Mouse (Mus musculus): ENCODE data around the gene Nptx1. TPM values are rescaled to one million over a fixed set of nuclear protein-coding genes. Genes with fewer than 3 reads are reported as not detected.

The Nptx1 gene
- polyA plus RNA-seq, 1 experiment = 0.49 TPM

GRCm38 (mm10) chr11:119551468-119551867 is 3.9 kb upstream of the Nptx1 start:
- H3K4me1 ChIP-seq (ENCODE audit: control insufficient read depth, insufficient read depth, insufficient read length, low read length) = peaks cover 19% of the 10 kb centered on the region
- 71% methylated on average over 3 of the region's 3 CpGs for WGBS
- TF ChIP-seq POLR2A (IDR thresholded peaks at IDR 0.05; ENCODE audit: low read depth, low read length) = no peak
- H3K36me3 ChIP-seq (ENCODE audit: control insufficient read depth, insufficient read depth, low read length) = no peaks in the 10 kb centered on the region
- no peak overlapping the region for H3K27ac ChIP-seq (ENCODE audit: insufficient read depth, low read depth, low read length)
- H3K27me3 ChIP-seq (ENCODE audit: control insufficient read depth, insufficient read depth, low read length) = peaks cover 37% of the 10 kb centered on the region
- H3K4me3 ChIP-seq (ENCODE audit: low read depth, low read length) = no peak overlapping the region

DNA sequence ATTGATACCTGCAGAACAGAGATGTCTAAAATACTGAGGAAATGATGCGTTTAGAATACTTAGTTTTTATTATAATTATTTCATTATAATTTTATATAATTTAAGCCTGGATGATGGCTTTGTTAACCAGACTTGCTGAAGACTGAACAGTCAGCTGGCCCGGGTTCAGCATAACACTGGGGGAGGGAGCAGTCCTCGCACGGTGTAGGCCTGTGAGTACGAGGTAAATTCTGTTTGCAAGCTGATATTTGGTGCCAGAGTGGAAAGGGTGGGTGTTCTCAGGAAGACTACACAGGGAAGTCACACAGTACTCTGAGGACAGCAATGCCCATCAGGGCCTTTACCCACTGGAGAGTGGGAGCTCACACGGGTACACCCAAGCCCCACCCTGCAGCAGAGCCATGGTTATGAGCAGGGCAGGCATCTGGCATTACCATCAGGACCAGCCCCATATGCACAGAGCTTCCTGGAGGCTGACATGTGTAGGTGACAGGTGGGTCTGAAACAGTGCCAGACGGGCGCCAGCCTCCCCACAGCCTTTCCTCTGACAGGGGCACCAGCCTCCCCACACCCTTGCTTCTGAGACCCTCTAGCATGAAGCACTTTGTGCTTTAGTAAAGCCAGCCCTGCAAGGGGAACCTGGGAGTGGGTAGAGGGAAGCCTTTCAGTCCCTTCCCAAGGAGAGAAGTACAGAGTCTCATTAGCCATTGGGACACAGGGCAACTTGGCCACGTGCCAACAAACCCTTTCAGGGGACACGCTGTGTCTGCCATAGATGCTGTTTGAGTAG is 3.2 kb upstream of the Nptx1 start:
- Histone ChIP-seq H3K27me3 (ENCODE audit: control insufficient read depth, insufficient read depth, low read length) (peaks cover 40% of the 10 kb centered on the region), H3K4me1 (ENCODE audit: control insufficient read depth, insufficient read depth, insufficient read length, low read length) (peaks cover 19% of the 10 kb centered on the region), H3K27ac (ENCODE audit: insufficient read depth, low read depth, low read length) (no peak overlapping the region), H3K4me3 (ENCODE audit: low read depth, low read length) (no peak overlapping the region), H3K36me3 (ENCODE audit: control insufficient read depth, insufficient read depth, low read length) (no peaks in the 10 kb centered on the region)
- 54% methylated on average over 10 of the region's 10 CpGs for WGBS
- no peak for TF ChIP-seq POLR2A (IDR thresholded peaks at IDR 0.05; ENCODE audit: low read depth, low read length)
- TF ChIP-seq CTCF (IDR thresholded peaks at IDR 0.05; ENCODE audit: extremely low read depth, insufficient read length, insufficient replicate concordance, low read depth, low read length) = no peak

DNA sequence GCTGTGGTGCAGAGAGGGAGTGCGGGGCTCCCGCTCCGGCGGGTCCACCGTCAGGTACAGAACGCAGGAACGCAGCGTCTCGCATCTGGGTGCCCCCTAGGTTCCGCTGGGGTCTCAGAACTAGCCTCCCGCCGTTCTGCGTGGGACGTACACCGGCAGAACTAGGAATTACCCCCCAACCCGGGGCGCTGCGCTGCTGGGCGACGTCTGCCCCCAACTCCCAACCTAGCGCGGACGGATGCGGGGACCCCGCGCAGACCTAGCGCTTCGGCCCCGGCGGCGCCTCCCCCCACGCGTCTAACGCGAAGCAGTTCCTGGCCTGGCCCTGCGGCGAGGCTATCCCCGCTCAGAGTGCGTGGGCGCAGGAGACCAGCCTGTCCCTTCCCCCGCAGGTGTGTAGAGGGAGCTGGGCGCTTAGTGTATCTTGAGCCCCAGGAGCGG is 1.8 kb upstream of the Nptx1 start:
- Histone ChIP-seq H3K4me3 (ENCODE audit: low read depth, low read length) (peak overlapping the region; percentile 62), H3K27ac (ENCODE audit: insufficient read depth, low read depth, low read length) (no peak overlapping the region), H3K36me3 (ENCODE audit: control insufficient read depth, insufficient read depth, low read length) (no peaks in the 10 kb centered on the region), H3K4me1 (ENCODE audit: control insufficient read depth, insufficient read depth, insufficient read length, low read length) (peaks cover 19% of the 10 kb centered on the region), H3K27me3 (ENCODE audit: control insufficient read depth, insufficient read depth, low read length) (peaks cover 53% of the 10 kb centered on the region)
- 2% methylated on average over 43 of the region's 43 CpGs for WGBS
- TF ChIP-seq CTCF (IDR thresholded peaks at IDR 0.05; ENCODE audit: extremely low read depth, insufficient read length, insufficient replicate concordance, low read depth, low read length) (no peak), POLR2A (IDR thresholded peaks at IDR 0.05; ENCODE audit: low read depth, low read length) (no peak)

- Histone ChIP-seq H3K27ac (ENCODE audit: insufficient read depth, low read depth, low read length) (no peak overlapping the region), H3K4me3 (ENCODE audit: low read depth, low read length) (peak overlapping the region; percentile 62), H3K27me3 (ENCODE audit: control insufficient read depth, insufficient read depth, low read length) (peaks cover 58% of the 10 kb centered on the region), H3K4me1 (ENCODE audit: control insufficient read depth, insufficient read depth, insufficient read length, low read length) (peaks cover 19% of the 10 kb centered on the region), H3K36me3 (ENCODE audit: control insufficient read depth, insufficient read depth, low read length) (no peaks in the 10 kb centered on the region)
- 2% methylated on average over 37 of the region's 37 CpGs for WGBS
- TF ChIP-seq POLR2A (IDR thresholded peaks at IDR 0.05; ENCODE audit: low read depth, low read length) (no peak), CTCF (IDR thresholded peaks at IDR 0.05; ENCODE audit: extremely low read depth, insufficient read length, insufficient replicate concordance, low read depth, low read length) (no peak)
Measured at GRCm38 (mm10) chr11:119548741-119549370, 1.3 kb upstream of the Nptx1 start.

- Histone ChIP-seq H3K4me1 (ENCODE audit: control insufficient read depth, insufficient read depth, insufficient read length, low read length) (peaks cover 19% of the 10 kb centered on the region), H3K4me3 (ENCODE audit: low read depth, low read length) (peak overlapping the region; percentile 62), H3K27me3 (ENCODE audit: control insufficient read depth, insufficient read depth, low read length) (peaks cover 61% of the 10 kb centered on the region), H3K27ac (ENCODE audit: insufficient read depth, low read depth, low read length) (no peak overlapping the region), H3K36me3 (ENCODE audit: control insufficient read depth, insufficient read depth, low read length) (no peaks in the 10 kb centered on the region)
- whole genome bisulfite sequencing = 1% methylated on average over 39 of the region's 39 CpGs
- no peak for TF ChIP-seq POLR2A (IDR thresholded peaks at IDR 0.05; ENCODE audit: low read depth, low read length)
- no peak for TF ChIP-seq CTCF (IDR thresholded peaks at IDR 0.05; ENCODE audit: extremely low read depth, insufficient read length, insufficient replicate concordance, low read depth, low read length)
Measured at GRCm38 (mm10) chr11:119547951-119548591, 518 bp upstream of the Nptx1 start.

- H3K4me3 ChIP-seq (ENCODE audit: low read depth, low read length) = peak overlapping the region; percentile 62
- peaks cover 19% of the 10 kb centered on the region for H3K4me1 ChIP-seq (ENCODE audit: control insufficient read depth, insufficient read depth, insufficient read length, low read length)
- WGBS = 1% methylated on average over 46 of the region's 46 CpGs
- no peaks in the 10 kb centered on the region for H3K36me3 ChIP-seq (ENCODE audit: control insufficient read depth, insufficient read depth, low read length)
- H3K27ac ChIP-seq (ENCODE audit: insufficient read depth, low read depth, low read length) = no peak overlapping the region
- H3K27me3 ChIP-seq (ENCODE audit: control insufficient read depth, insufficient read depth, low read length) = peaks cover 61% of the 10 kb centered on the region
- TF ChIP-seq CTCF (IDR thresholded peaks at IDR 0.05; ENCODE audit: extremely low read depth, insufficient read length, insufficient replicate concordance, low read depth, low read length) = no peak
- TF ChIP-seq POLR2A (IDR thresholded peaks at IDR 0.05; ENCODE audit: low read depth, low read length) = no peak
Measured at GRCm38 (mm10) chr11:119546496-119547182, 914 bp downstream of the Nptx1 start.
